Mouse (Mus musculus) forebrain, embryonic 14.5 days (tissue): Measurements from ENCODE around the gene Ip6k3. TPM values are rescaled to one million over a fixed set of nuclear protein-coding genes. Genes with fewer than 3 reads are reported as not detected.

Experiments
- ATAC-seq: fragments of 200-750 bp; cut with Nextera tagmentation; 2 replicates; pipeline ENCODE4 v1.8.0; 2017; ENCODE audit warnings: mild to moderate bottlenecking, moderate library complexity
- DNase-seq: peaks from one replicate; pipeline ENCODE4 v3.0.0-alpha.2; 2015; ENCODE audit warnings: low spot score
- H3K27ac ChIP-seq: fragments of 300-500 bp; sonication (generic); 2 replicates; pipeline ENCODE4 v1.5.1; 2014; ENCODE audit warnings: low read depth, mild to moderate bottlenecking, control low read depth, low read length, moderate library complexity
- H3K27me3 ChIP-seq: fragments of 300-500 bp; sonication (generic); replicated peaks from 2 replicates; pipeline ENCODE4 v1.6.1; 2014; ENCODE audit warnings: low read length, control low read depth, mixed read lengths; ENCODE audit not compliant: control insufficient read depth, insufficient read depth
- H3K36me3 ChIP-seq: fragments of 300-500 bp; sonication (generic); 2 replicates; pipeline ENCODE4 v1.6.1; 2014; ENCODE audit warnings: low read length, control low read depth; ENCODE audit not compliant: control insufficient read depth, insufficient read depth
- H3K4me1 ChIP-seq: fragments of 300-500 bp; sonication (generic); 2 replicates; pipeline ENCODE4 v1.6.1; 2014; ENCODE audit warnings: antibody characterized with exemption, low read length, control low read depth; ENCODE audit not compliant: control insufficient read depth, insufficient read depth
- H3K4me2 ChIP-seq: fragments of 300-500 bp; sonication (generic); 2 replicates; pipeline ENCODE4 v1.6.1; 2014; ENCODE audit warnings: mild to moderate bottlenecking, control low read depth, low read length
- H3K4me3 ChIP-seq: fragments of 300-500 bp; sonication (generic); 2 replicates; pipeline ENCODE4 v1.5.1; 2014; ENCODE audit warnings: low read depth, low read length, control low read depth
- H3K9ac ChIP-seq: fragments of 300-500 bp; sonication (generic); 2 replicates; pipeline ENCODE4 v1.6.1; 2014; ENCODE audit warnings: mild to moderate bottlenecking, low read length, control low read depth, moderate library complexity
- H3K9me3 ChIP-seq: fragments of 300-500 bp; sonication (generic); replicated peaks from 2 replicates; pipeline ENCODE4 v1.6.1; 2016; ENCODE audit warnings: low read length, control low read depth, mixed read lengths; ENCODE audit not compliant: control insufficient read depth
- WGBS: fragments of 180-500 bp; shearing (Covaris S2); extraction: QIAGEN DNeasy Blood & Tissue Kit; methylation state at CpG from one replicate; pipeline ENCODE4 v1.1.7; 2014; 5-methylcytosine and 5-hydroxymethylcytosine counted together
- polyA plus RNA-seq: library from polyadenylated mRNA; unstranded; fragments of >200 nt; fragmentation: Nextera tagmentation; extraction: Ambion mirVana; gene quantifications from 2 replicates; pipeline ENCODE4 v1.2.1, GENCODE M21; 2014

Ip6k3 gene
- polyA plus RNA-seq, 1 experiment from 2014 or later = 0.28 TPM

DNA sequence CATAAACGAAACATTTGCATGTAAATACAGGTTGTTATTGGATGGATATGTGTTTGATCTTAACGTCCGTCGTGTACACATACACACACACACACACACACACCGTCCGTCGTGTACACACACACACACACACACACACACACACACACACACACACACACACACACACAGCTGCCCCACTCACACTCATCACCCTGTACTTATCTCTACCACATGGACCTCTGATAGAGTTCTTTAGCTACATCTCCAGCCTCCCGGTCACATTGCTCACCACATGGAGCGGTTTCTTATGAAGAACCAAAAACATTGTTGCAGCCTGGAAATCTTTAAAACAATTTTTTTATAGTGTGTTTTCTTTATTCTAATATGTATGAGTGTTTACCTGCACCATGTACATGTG lies 33.4 kb downstream of the Ip6k3 start:
- 29% methylated on average over 9 of the region's 9 CpGs for WGBS
- peak overlapping the region; percentile 54 for H3K4me3 ChIP-seq
- H3K36me3 ChIP-seq = no peaks in the 10 kb centered on the region
- no peaks in the 10 kb centered on the region for H3K27me3 ChIP-seq
- H3K4me1 ChIP-seq = peaks cover 19% of the 10 kb centered on the region
- H3K27ac ChIP-seq = peak overlapping the region; percentile 75; the same call in 1 of the 2 replicates
- ATAC-seq (peak; percentile 13; the same call in 1 of the 2 replicates), DNase-seq (no peak)
- H3K4me2 ChIP-seq = peak overlapping the region; percentile 52
- peak overlapping the region; percentile 71 for H3K9ac ChIP-seq
- no peaks in the 10 kb centered on the region for H3K9me3 ChIP-seq

DNA sequence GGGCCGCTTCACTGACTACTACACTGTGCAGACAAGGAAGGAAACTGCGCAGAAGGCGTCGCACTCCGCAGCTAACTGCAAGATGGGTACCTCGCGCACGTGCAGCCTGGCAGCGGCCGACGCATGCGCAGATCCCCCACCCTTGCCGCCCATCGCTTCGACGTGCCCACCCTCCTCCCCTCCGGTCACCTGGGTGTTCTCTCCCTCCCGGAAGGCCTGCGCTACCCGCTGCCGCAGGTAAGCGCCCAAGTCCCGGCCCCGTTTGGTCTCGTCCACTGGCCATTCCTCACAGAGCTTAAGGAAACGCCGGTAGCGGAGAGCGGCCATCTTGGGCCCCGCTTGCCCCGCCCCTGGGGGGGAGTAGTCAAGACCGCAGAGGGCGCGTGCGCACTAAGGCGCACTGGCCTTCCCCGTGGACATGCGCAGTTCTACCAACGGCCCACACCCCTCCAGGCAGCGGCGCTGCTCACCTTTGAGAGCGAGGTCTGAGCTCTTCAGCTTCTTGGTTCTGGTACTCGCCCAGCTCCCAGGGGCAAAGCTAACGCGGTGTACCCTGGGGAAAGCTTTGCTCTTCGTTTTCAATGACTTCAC lies 33.9 kb downstream of the Ip6k3 start, which contains the start of gene Uqcc2:
TSS of gene Uqcc2 (minus strand) at position 366 of the 591 bp plus-strand sequence.
- H3K27ac ChIP-seq = peak within 1 kb of the TSS; percentile 75
- H3K27me3 ChIP-seq = no peaks in the 10 kb centered on the region
- peak; percentile 94 for ATAC-seq
- H3K4me2 ChIP-seq = peak within 1 kb of the TSS; percentile 52
- no peaks in the 10 kb centered on the region for H3K9me3 ChIP-seq
- no peaks in the 10 kb centered on the region for H3K36me3 ChIP-seq
- peak; percentile 99 for DNase-seq
- peaks cover 14% of the 10 kb centered on the region for H3K4me1 ChIP-seq
- peak within 1 kb of the TSS; percentile 54 for H3K4me3 ChIP-seq
- H3K9ac ChIP-seq = peak within 1 kb of the TSS; percentile 71
- under 1% methylated on average over 44 of the region's 46 CpGs for WGBS

DNA sequence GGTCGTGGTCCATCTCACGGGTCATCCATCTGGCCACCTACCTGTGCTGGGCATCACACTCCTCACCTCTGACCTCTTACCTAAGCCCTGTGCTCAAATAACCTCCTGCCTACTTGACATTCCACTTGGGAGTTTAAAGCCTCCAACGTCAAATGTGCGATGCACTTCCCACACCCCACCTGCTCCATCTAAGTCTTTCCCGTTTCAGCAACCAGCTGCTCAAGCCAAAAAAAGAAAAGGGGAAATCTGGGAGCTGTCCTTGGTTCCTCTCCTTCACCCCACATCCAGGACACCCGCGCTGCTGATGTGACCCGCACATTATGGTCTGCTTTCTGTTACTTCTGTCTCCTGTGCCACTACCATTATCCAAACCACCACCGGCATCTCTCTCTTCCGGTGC lies 35.4 kb downstream of the Ip6k3 start:
- H3K4me1 ChIP-seq = peaks cover 10% of the 10 kb centered on the region; the same call in 1 of the 2 replicates

DNA sequence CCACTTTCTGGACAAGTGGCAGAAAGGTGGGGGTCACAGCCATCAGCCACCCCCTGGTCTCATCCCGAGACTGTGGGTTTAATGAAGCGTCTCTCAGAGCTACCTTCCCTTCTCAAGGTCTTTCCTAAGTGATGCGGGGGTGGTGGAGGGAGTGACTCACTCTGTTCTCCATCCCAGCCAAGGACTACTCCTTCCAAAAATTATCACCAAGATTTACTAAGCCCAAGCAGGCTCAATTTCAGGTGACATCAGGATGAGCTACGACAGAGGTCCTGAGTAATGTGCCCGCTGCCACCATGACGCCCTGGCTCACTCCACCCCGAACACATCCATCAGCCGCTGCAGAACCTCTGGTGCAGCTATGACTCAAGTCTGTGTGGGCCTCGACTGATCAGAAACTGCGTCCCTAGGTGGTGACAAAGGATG lies 36.3 kb downstream of the Ip6k3 start:
- peak overlapping the region; percentile 25; the same call in 1 of the 2 replicates for H3K9ac ChIP-seq
- no peaks in the 10 kb centered on the region for H3K27me3 ChIP-seq
- H3K4me1 ChIP-seq = peaks cover 10% of the 10 kb centered on the region; the same call in 1 of the 2 replicates
- no peaks in the 10 kb centered on the region for H3K9me3 ChIP-seq
- no peak overlapping the region for H3K4me2 ChIP-seq
- H3K36me3 ChIP-seq = no peaks in the 10 kb centered on the region
- no peak overlapping the region for H3K4me3 ChIP-seq
- WGBS = 84% methylated on average over 10 of the region's 10 CpGs
- ATAC-seq (no peak), DNase-seq (no peak)
- no peak overlapping the region for H3K27ac ChIP-seq

More for the DNA sequence above, 35.4 kb downstream of the Ip6k3 start:
- H3K9me3 ChIP-seq = no peaks in the 10 kb centered on the region
- H3K36me3 ChIP-seq = no peaks in the 10 kb centered on the region
- ATAC-seq (no peak), DNase-seq (no peak)
- H3K27ac ChIP-seq = no peak overlapping the region
- H3K27me3 ChIP-seq = no peaks in the 10 kb centered on the region
- 92% methylated on average over 10 of the region's 10 CpGs for WGBS
- no peak overlapping the region for H3K4me2 ChIP-seq
- H3K4me3 ChIP-seq = no peak overlapping the region
- H3K9ac ChIP-seq = no peak overlapping the region

DNA sequence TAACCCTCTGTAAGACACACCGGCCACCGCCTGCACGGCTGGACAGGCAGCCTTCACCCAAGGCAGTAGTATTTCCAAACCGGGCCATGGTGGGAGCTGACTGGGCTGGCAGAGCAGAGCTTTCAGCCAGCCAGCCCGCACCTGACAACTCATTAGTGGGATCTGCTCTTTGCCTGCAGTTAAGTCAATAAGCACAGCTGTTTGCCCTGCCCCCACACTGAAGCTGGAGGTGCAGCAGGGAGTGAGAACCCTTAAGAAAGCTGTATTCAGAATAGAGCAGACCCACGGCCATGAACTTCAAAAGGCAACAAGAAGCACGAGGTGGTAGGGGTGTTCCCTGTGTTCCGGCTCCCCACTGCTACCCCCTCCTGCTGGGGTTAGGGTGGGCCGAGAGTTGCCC lies 37.3 kb downstream of the Ip6k3 start:
- H3K4me2 ChIP-seq = no peak overlapping the region

DNA sequence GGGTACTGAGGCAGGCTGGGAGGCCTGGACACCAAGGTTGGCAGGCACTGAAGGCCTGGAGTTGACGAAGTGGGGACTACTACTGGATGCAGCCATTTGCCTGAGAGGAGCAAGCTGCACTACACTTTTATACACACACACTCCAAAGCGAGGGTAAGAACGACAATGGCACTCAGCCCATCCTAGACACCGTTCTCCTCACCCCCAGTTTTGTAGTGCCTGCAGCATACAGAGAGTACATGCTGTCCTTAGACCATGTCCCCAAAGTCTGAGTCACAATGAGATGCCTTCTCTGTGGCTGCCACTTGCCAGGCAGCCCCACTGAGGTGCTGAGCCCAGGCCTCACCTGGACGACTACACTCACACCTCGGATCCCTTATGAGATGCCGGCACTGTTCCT lies 37.8 kb downstream of the Ip6k3 start:
- no peak overlapping the region for H3K9ac ChIP-seq
- no peak overlapping the region for H3K27ac ChIP-seq
- no peaks in the 10 kb centered on the region for H3K36me3 ChIP-seq

More for the DNA sequence above, 37.3 kb downstream of the Ip6k3 start:
- Histone ChIP-seq H3K9ac (no peak overlapping the region), H3K4me1 (peaks cover 10% of the 10 kb centered on the region; the same call in 1 of the 2 replicates), H3K27me3 (no peaks in the 10 kb centered on the region), H3K27ac (no peak overlapping the region), H3K4me3 (no peak overlapping the region), H3K36me3 (no peaks in the 10 kb centered on the region), H3K9me3 (no peaks in the 10 kb centered on the region)
- DNase-seq (no peak), ATAC-seq (no peak)
- 53% methylated on average over 9 of the region's 9 CpGs for WGBS

DNA sequence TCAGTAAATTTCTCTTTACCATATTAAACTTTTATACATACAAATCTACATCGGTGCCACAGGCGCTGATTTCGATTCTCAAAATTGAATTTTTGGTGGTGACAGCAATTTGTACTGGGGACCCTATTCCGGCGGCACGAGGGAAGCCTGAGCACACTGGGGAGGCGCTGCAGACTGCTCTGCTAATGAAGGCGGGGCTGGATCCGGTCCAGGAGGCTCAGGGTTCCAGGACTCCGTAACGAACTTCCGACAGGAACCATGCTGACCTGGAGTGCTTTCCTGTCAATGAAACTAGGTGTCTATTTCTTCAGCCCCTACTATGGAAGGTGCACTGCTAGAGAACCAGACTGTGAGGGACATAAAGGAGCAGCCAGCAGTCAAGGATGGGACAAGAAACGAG lies 38.3 kb downstream of the Ip6k3 start:
- H3K27ac ChIP-seq = no peak overlapping the region
- no peak for ATAC-seq
- H3K4me3 ChIP-seq = no peak overlapping the region
- H3K4me2 ChIP-seq = no peak overlapping the region
- H3K9me3 ChIP-seq = no peaks in the 10 kb centered on the region
- H3K36me3 ChIP-seq = 0 out of 2 replicates have a peak, but pooled peaks cover 2% of the 10 kb centered on the region
- DNase-seq = no peak
- H3K9ac ChIP-seq = no peak overlapping the region
- WGBS = 57% methylated on average over 13 of the region's 13 CpGs
- peaks cover 10% of the 10 kb centered on the region; the same call in 1 of the 2 replicates for H3K4me1 ChIP-seq
- H3K27me3 ChIP-seq = no peaks in the 10 kb centered on the region

More for the DNA sequence above, 37.8 kb downstream of the Ip6k3 start:
- H3K9me3 ChIP-seq = no peaks in the 10 kb centered on the region
- WGBS = 93% methylated on average over 7 of the region's 7 CpGs
- H3K27me3 ChIP-seq = no peaks in the 10 kb centered on the region
- H3K4me2 ChIP-seq = no peak overlapping the region
- peaks cover 10% of the 10 kb centered on the region; the same call in 1 of the 2 replicates for H3K4me1 ChIP-seq
- no peak overlapping the region for H3K4me3 ChIP-seq
- ATAC-seq (no peak), DNase-seq (no peak)

DNA sequence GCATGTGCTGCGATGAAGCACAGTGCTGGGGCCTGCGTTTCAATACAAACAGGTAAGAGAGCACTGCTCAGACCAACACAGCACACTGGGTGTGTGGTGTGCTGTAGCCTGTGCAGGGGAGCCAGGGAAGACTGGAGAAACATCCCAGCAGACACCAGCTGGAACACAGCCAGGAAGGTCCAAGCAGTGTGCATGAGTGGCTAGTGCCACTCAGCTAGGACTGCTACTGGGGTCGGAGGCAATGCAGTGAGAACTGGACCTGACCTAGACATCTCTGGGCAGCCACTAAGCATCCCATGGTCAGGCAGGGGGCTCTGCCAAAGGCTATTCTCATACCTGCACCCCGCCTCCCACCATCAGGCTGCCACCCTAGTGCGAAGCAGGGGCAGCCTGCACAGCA lies 39.4 kb downstream of the Ip6k3 start:
- WGBS = 88% methylated on average over 5 of the region's 5 CpGs
- no peaks in the 10 kb centered on the region for H3K9me3 ChIP-seq
- no peak for DNase-seq
- no peak overlapping the region for H3K27ac ChIP-seq
- no peak for ATAC-seq
- H3K4me2 ChIP-seq = no peak overlapping the region
- no peak overlapping the region for H3K4me3 ChIP-seq
- H3K4me1 ChIP-seq = peaks cover 8% of the 10 kb centered on the region; the same call in 1 of the 2 replicates
- no peak overlapping the region for H3K9ac ChIP-seq
- no peaks in the 10 kb centered on the region for H3K27me3 ChIP-seq
- H3K36me3 ChIP-seq = peaks cover 11% of the 10 kb centered on the region; the same call in 1 of the 2 replicates

DNA sequence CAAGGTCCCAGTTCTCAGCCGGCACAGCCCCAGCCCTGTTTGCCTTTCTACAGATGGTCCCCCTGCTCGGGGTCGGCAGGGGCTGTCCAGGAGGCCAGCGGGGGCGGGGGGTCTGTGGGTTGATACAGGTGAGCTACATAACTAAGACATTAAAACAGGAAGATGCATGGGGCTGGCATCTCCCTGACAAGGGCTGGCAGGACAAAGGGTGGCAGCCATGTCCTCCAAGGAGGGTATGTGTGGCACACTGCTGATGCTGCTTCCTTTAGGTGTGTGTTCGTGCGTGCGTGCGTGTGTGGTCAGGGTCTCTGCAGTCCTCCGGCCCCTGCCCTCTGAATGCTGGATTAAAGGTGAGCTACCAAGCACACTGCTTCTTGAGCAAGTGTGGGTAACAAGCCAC lies 40.6 kb downstream of the Ip6k3 start:
- H3K4me2 ChIP-seq = no peak overlapping the region
- H3K27ac ChIP-seq = no peak overlapping the region
- H3K27me3 ChIP-seq = no peaks in the 10 kb centered on the region
- 0 out of 2 replicates have a peak, but pooled peaks cover 5% of the 10 kb centered on the region for H3K4me1 ChIP-seq
- no peaks in the 10 kb centered on the region for H3K9me3 ChIP-seq
- ATAC-seq (no peak), DNase-seq (no peak)
- H3K9ac ChIP-seq = no peak overlapping the region
- 85% methylated on average over 10 of the region's 10 CpGs for WGBS
- H3K4me3 ChIP-seq = no peak overlapping the region
- H3K36me3 ChIP-seq = peaks cover 23% of the 10 kb centered on the region
